Mouse (Mus musculus): Measurements from ENCODE around the gene Hdac2.

DNA sequence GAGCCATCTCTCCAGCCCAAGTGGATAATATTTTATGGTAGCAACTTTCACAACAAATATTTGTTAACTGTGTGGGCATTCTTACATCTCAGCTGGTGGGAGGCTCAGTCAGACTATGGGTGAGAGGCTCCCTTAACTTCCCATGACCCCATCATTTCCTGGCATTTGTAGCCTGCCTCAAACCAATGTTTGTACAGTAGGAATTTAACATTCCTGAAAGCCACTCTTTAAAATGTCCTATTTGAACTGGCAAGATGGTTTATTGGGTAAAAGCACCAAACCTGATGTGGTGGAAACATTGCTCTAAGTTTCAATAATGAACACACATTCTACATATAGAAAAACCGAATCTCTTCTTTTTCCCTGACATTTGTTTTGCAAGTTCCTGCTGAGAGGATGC, 50.0 kb downstream of the Hdac2 start:
- TF ChIP-seq CTCF (IDR thresholded peaks at IDR 0.05; ENCODE audit: low read depth, low read length) (no peak), POLR2A (IDR thresholded peaks at IDR 0.05; ENCODE audit: borderline replicate concordance, low read depth, low read length) (no peak)
